Mouse (Mus musculus): ENCODE results near the gene Cts3.
"Not testable (repeated sequence)": the region's sequence is repeated elsewhere in the genome, so short reads cannot be mapped to it uniquely, and the experiment has no call there.

Cts3 gene

GRCm38 (mm10) chr13:61570027-61570426 is at the start of gene Cts3:
Gene Cts3, minus strand, starts transcription at chr13:61570127.
- DNase-seq (ENCODE audit: inconsistent age in 2 of 2, low spot score in 1 of 2): no peak

DNA sequence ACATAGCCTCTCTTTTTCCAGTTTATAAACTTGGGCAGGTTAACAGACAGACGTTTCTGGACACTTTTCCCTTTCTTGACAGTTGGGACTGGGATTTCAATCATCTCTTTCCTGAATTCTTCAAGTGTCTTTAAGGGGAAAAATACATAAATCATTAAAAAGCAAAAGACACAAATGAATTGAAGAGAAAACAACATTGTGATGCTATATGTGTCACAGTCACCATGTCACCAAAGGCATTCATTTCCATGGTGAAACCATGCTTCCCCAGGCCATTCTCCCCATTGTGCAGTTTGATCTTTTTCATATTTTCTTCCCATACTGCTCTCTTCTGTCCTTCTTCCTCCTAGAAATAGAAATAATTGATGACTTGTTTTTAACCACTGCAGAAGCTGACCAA is 1.9 kb downstream of the Cts3 start, which contains the start of gene Gm49352:
Gene Gm49352 (minus strand): TSS at position 101 of the 400 bp plus-strand sequence.
- DNase-seq (ENCODE audit: inconsistent age in 2 of 2, low spot score in 1 of 2): not testable (repeated sequence)

- no peak for DNase-seq (ENCODE audit: inconsistent age in 2 of 2, low spot score in 1 of 2)
Observed at GRCm38 (mm10) chr13:61541631-61542030, 28.3 kb downstream of the Cts3 start, which contains the start of gene Ctsm. Gene Ctsm, minus strand, starts transcription at chr13:61541839.
